Mouse (Mus musculus) ZHBTc4 (cell line): ENCODE data around the gene Atp8a1.

Experiments used
- DNase-seq: peaks from one replicate; pipeline ENCODE4 v3.0.0-alpha.2; 2011; ENCODE audit warnings: low read depth, low spot score

Gene Atp8a1

GRCm38 (mm10) chr5:67685461-67685860, 161.8 kb downstream of the Atp8a1 start:
- no peak for DNase-seq

GRCm38 (mm10) chr5:67678819-67679218, 168.4 kb downstream of the Atp8a1 start:
- DNase-seq, result no peak

GRCm38 (mm10) chr5:67673008-67673407, 174.2 kb downstream of the Atp8a1 start:
- DNase-seq, result no peak

DNA sequence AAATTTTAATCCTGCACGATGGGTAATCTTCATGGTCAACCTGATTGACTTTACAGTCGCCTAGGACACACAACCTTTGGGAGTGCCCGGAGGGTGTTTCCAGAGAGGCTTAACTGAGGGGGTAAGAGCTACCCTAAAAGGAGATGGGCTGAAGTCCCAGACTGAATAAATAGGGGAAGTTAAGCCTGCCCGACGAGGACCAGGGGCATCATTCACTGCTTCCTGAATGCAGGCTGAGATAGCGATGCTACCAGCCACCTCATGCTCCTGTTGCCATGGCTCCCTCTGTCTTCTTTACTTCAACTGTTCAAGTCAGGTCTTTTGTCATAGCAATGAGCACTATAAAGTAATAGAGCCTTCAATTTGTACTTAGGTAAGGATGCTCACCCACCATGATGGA, 177.1 kb downstream of the Atp8a1 start:
- DNase-seq, result no peak

GRCm38 (mm10) chr5:67669436-67669896, 177.8 kb downstream of the Atp8a1 start:
- DNase-seq, result no peak

GRCm38 (mm10) chr5:67662715-67663114, 184.5 kb downstream of the Atp8a1 start:
- DNase-seq, result no peak

DNA sequence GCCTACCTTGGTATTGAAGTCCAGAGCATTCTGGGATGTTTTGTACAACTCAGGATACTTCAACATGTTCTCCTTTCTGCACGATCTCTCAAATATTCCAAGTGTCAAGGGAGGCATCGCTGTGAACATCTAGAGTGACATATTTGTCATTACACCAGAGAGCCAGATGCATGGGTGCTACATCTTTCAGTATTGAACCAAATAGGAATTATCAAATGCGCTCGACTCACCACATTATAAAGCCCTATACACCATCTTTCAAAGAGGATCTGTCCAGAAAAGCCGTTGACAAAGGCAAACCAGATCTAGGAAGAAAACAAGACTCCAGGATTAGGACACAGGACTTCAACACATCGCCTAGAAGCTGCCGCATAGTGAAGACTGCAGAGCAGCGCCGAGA, 187.4 kb downstream of the Atp8a1 start:
- no peak for DNase-seq

DNA sequence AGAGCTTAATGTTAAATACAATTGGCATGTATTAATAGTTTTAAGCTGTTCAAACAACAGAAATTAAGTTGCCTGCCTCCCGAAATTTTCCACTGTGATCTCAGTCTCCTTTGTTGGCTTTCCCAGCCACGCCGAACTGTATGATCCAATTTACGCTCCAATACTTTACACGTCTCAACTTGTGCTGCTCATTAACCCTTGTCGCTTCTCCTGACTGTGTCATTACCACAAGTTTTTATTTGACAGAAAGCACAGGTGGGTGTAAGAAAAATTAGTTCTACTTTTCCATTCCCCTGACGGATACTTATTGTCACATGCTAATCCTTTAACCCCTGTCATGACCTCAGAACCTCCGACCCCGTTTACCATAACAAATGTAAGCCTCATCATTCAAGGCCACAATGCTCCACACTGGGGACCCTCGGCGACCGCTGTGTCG, 190.4 kb downstream of the Atp8a1 start:
- DNase-seq, result no peak

- DNase-seq, result no peak
Observed at GRCm38 (mm10) chr5:67655696-67656519, 191.3 kb downstream of the Atp8a1 start.

DNA sequence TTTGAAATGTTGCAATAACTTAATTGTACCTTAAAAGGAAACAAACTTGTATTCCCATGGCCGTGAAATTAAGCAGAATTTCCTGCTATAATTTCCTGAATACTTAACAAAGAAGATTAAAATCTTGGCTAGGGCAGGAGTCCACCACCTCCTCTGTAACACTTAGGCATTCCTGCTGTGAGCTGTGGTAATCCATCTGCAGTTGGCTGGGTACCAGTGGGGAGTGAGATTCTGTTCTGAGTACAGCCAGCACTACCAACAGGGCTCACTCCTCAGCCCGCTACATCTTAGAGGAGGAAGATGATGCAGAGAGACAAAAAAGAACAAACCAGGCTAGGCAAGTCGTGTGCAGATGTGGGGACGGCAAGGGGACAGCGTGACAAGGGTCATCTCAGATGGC, 192.7 kb downstream of the Atp8a1 start:
- no peak for DNase-seq

- DNase-seq, result no peak
Observed at GRCm38 (mm10) chr5:67653543-67653942, 193.7 kb downstream of the Atp8a1 start.

DNA sequence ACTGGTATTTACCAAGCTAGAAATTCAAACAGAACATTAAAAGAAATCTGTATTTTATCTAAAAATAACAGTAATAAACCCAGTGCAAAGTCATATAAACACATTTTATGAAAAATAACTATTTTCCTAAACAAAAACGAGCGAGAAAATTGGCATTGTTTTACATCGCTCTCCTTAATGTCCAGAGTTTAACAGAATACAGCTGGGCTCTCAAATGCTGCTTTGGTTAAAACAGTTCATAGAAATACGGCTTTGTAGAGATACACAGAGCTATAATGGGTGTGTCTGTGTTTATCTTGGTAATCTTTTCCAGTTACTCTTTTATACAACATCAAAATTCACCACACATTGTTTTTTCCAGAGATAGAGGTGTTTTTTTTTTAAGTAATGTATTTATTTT, 194.8 kb downstream of the Atp8a1 start:
- no peak for DNase-seq

DNA sequence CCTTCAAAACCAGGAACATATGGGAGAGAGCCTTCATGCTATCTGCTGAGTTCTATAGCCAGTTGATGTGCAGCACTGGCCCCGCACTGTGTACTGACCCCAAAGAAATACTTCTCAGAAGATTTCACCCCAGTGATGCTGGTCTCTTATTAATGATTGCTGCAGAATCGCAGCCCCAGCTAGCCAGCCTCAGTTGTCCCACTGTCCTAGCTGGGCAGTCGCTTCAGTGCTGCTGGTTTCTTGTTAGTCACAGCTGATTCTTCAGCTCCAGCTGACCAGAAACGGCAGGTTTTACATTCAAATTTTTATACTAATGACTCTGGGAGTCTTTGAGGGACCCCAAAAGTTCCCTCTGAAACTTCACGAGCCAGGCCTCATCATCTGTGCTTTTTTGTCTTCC, 197.2 kb downstream of the Atp8a1 start:
- no peak for DNase-seq

DNA sequence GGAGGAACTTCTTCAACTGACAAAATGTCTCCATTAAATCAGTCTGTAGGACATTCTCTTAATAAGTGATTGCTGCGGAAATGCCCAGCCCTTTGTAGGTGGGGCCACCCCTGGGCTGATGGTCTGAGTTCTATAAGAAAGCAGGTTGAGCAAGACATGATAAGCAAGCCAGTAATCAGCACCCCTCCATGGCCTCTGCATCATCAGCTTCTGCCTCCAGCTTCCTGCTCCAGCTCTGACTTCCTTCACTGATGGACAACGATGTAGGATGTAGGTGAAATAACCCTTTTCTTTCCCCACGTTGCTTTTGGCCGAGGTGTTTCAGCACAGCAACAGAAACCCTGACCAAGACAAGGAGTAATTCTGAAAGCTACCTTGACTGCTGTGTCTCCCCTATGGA, 198.1 kb downstream of the Atp8a1 start:
- no peak for DNase-seq

DNA sequence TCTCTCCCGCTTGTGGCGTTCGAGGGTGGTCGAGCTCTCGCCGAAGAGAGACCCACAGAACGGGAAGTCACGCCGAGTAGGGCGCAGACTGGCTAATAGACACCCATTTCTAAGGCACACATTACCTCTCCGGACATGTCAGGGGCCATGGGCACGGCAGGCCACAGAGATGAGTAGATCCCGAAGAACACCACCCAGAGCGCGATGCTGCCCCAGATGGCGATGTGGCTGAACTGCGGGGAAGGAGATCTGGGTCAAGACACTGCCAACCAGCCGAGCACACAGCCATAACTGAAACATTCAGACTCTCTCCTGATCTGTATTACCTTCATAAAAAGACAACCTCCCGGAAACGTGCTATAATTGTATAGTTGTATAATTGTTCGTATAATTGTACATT, 199.7 kb downstream of the Atp8a1 start:
- peak; percentile 70 for DNase-seq

DNA sequence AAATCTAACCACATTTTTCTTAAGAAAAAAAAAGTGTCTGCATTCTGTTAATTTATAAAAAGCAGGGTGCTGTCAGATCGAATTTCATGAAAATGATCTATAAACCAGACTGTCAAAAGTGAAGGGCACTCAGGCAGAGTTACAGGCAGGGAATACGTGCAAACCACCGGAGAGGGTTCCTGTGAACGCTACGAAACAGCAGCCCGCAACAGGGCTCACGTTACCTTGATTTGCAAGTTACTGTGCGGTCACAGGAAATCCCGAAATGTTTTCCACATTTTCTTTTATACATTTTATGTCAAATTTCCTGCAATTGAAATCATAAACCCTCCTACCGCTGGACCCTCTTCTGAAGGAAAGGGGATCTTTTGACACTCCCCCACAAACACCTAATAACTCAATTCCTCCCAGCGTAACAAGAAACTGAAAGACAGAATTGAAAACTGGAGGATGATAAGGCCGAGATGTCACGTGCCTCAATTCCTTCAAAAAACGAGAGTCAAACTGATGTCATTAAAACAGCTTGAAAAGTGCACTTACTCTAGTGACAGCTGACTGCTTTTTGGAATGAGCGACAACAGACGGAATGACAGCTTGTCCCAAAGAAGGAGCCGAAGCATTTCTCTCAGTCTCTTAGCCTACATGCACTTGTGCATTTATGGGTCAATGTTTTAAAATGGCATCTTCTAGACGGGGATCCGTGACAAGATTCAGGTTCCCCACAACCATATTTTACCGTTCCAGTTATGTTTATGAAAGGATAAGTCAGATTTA, 200.3 kb downstream of the Atp8a1 start:
- no peak for DNase-seq

DNA sequence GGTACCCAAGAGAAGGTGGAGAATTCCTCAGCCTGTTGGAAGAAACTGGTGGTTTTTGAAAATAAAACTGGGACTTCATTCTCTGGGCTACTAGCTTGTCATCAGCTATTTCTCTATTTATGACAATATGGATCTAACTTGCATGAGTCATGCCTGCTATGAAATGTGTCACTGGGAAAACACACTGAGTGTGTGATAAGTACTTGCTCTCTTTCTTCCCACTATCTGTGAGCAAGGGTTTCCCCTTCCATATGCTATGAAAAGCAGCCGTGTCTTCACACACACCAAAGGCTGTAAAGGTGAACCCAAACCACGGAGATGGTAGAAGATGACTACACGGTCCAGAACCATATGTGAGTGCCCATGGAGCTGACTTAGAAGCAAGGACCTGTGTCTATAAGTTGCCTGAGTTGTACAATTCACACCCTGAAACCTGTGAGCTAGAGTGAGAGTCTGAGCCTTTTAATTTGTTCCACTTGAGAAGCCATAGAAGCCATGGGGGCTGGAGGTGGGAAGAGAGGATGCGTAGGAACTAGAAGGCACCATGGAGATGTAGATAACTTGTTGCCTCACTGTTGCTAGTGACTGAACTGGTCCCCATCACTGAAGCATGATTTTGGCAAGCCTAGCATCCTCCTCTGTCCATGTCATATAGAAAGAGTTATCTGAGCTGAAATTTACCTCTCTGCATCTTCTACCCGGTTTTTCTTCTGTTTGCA, 203.5 kb downstream of the Atp8a1 start:
- no peak for DNase-seq

DNA sequence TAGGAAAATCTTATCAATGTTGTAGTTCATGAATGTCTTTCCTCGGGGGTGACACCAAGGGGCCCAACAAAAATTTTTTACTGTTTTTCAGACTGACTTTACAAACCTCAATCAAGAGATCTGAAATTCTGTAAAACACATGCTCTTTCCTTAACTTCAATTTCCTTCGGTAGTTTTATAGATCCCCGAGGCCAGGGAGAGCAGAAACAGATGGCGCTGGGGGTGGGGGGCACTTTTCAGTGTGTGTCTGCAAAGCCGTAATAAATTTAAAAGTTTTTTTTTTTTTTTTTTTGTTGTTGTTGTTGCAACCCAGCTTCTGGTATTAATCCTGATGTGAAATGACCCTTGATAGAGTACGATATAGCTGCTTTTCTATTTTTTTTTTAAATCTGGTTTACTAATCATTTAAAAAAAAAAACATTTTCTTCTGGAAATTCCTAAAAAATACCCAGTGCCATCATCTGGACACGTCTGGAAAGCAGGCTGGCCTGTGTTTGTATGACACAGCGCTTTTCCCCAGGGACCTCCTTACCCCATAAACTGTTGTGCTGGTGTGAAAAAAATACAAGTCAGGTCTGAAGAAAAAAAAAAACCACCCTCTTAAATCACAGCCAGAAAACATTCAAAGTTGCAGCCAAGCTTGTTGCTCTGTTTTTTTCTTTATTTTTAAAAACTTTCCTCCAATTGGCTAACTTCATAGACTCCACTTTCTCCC, 205.7 kb downstream of the Atp8a1 start:
- DNase-seq, result no peak

GRCm38 (mm10) chr5:67640596-67641312, 206.5 kb downstream of the Atp8a1 start:
- DNase-seq, result no peak

DNA sequence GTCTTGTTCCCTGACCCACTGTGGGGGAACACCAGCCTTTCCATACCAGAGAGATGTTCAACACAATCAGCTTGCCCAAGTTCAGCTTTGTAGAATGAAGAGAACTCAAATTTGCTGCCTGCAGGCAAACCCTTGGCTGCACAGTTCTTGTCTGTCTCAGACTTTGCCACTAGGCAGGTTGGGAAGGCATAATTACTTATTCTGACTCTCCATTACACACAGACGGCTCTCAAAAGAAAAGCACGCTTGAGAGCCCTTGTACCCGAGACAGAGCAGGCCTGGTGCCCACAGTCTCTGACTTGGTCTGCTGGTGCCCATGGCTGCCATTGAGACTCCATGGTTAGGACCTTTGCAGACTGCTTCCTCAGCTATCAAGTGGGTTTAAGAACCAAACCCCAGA, 212.9 kb downstream of the Atp8a1 start:
- DNase-seq, result no peak

- peak; percentile 43 for DNase-seq
Observed at GRCm38 (mm10) chr5:67633831-67634268, 213.4 kb downstream of the Atp8a1 start.
